Mouse (Mus musculus) liver, postnatal 0 days (tissue): Measurements from ENCODE around the gene Pcnx3.

Experiments
- CTCF ChIP-seq: sonication (generic); IDR thresholded peaks from 2 replicates; pipeline ENCODE4 v1.5.1; 2016; ENCODE audit warnings: antibody characterized with exemption, low read depth
- EP300 ChIP-seq: IDR thresholded peaks from 2 replicates; pipeline ENCODE4 v1.6.1; 2016; ENCODE audit warnings: antibody characterized with exemption, low read depth, mild to moderate bottlenecking

DNA sequence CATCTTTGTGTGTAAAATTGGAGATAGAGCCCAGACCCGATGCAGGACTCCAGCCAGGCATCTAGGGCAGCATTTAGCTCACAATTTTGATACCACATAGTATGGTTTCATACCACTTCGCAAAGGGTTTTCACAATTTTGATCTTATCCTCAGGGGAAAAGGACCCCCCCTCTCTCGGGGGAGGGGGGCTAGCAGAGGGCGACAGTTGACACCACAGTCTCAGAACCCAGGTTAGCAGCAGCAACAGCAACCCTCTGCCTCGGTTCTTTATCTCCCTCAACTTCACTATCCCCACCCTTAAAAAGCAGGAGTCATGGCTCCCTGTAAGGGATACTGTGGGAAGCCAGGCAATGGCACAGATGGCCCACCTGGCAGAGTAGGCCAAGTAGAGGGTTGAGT, 24.5 kb upstream of the Pcnx3 start:
- TF ChIP-seq CTCF = no peak
- TF ChIP-seq EP300 = no peak
